Mouse (Mus musculus) neutrophil, adult 83 days (primary cell): ENCODE data around the gene Klhdc2. TPM values are rescaled to one million over a fixed set of nuclear protein-coding genes. Genes with fewer than 3 reads are reported as not detected.

Experiments used
- total RNA-seq, 2 experiments: library from RNA; stranded (reverse); gene quantifications; one replicate each; pipeline ENCODE4 v1.2.4; 2023

The Klhdc2 gene
- total RNA-seq: 10 to 100 TPM; 21.8 to 22.7 TPM

DNA sequence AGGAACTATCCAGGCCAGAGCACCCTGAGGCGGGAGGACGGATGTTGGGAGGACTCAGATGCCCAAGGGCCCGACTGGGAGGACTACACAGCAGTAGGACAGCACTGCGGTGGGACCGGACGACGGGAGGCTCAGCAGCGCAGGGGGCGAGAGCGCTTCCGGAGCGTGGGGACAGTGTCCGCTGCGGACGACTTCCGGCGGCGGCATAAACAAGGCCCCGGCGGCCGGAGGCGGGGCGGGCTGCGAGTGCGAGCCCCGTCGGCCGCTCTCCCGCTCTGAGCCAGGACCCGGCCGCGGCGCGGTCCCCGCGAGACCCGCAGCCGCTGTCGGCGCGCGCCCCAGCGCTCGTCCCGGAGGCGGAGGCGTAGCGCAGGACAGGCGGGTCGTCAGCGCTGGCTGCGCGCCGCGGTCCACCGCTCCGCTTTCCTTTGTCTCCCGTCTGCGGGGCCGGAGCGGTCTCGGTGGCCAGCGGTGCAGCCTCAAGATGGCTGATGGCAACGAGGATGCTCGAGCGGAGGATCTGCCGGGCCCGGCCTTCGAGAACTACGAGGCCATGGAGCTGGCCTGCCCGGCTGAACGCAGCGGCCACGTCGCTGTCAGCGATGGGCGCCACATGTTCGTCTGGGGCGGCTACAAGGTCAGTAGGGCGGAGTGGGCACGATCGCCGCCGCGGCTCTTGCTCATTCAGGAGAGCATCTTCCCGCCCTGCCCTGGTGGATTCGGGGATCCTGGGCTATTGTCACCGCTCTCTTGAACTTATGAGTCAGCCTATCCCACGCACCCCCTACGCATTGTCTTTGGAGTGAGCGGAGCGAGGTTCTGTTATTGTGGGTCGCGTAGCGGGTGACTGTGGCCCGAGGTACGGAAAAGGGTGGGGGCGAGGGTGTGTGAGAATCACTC, at the start of gene Klhdc2:
Klhdc2 (plus strand) TSS at position 171 of the 900 bp plus-strand sequence.

GRCm38 (mm10) chr12:69356546-69357299, 60.2 kb downstream of the Klhdc2 start, which contains the start of gene Nemf:
Gene Nemf, minus strand, starts transcription at chr12:69357165.

Other genes starting within 250 kb of the Klhdc2 start
- 1,000 to 10,000 TPM; 1,662 to 1,683 TPM for gene Rps29, start 137.5 kb upstream of the Klhdc2 start, total RNA-seq
- 1 to 10 TPM; 4.7 to 5.9 TPM for gene Lrr1, start 127.9 kb upstream of the Klhdc2 start, total RNA-seq
- 100 to 1,000 TPM; 236 to 244 TPM for gene Rpl36al, start 112.6 kb upstream of the Klhdc2 start, total RNA-seq
- 10 to 100 TPM; 31.6 to 34.1 TPM for gene Mgat2, start 112.5 kb upstream of the Klhdc2 start, total RNA-seq
- 1 to 10 TPM; 5.2 to 5.5 TPM for gene Gm49383, start 99.6 kb upstream of the Klhdc2 start, total RNA-seq
- 1 to 10 TPM; 1.5 to 1.8 TPM for gene Dnaaf2, start 98.3 kb upstream of the Klhdc2 start, total RNA-seq
- gene Gm49384, start 92.4 kb upstream of the Klhdc2 start, total RNA-seq: 1 to 10 TPM; 7.3 to 7.7 TPM
- 10 to 100 TPM; 11.0 to 11.7 TPM for gene Pole2, start 68.5 kb upstream of the Klhdc2 start, total RNA-seq
- gene Klhdc1, start 55.5 kb upstream of the Klhdc2 start, total RNA-seq: 1 to 10 TPM in 1 of 2 experiments, under 1 TPM in 1; 0.51 to 1.0 TPM
- 10 to 100 TPM; 28.9 to 36.5 TPM for gene Nemf, start 60.5 kb downstream of the Klhdc2 start, total RNA-seq
- 100 to 1,000 TPM; 129 to 130 TPM for gene Arf6, start 75.5 kb downstream of the Klhdc2 start, total RNA-seq
- gene Gm9887, start 75.8 kb downstream of the Klhdc2 start, total RNA-seq: not detected